Mouse (Mus musculus) heart, adult 2 months (tissue): ENCODE results near the gene Tmem167b. TPM values are rescaled to one million over a fixed set of nuclear protein-coding genes. Genes with fewer than 3 reads are reported as not detected.

ENCODE experiments used
- DNase-seq, 2 experiments: peaks; one replicate each; pipeline ENCODE4 v3.0.0; 2021
- H3K27ac ChIP-seq: fragments of 200-600 bp; 2 replicates; pipeline ENCODE4 v1.8.1; 2022
- H3K27me3 ChIP-seq: fragments of 200-500 bp; 2 replicates; pipeline ENCODE4 v1.6.1; 2012; ENCODE audit warnings: mild to moderate bottlenecking, low read length, inconsistent platforms, mixed read lengths; ENCODE audit not compliant: control insufficient read depth, insufficient read depth
- H3K36me3 ChIP-seq: fragments of 200-500 bp; 2 replicates; pipeline ENCODE4 v1.6.1; 2012; ENCODE audit warnings: low read length, inconsistent platforms; ENCODE audit not compliant: control insufficient read depth, insufficient read depth
- H3K4me1 ChIP-seq: fragments of 200-500 bp; 2 replicates; pipeline ENCODE4 v1.6.1; 2011; ENCODE audit warnings: low read length; ENCODE audit not compliant: control insufficient read depth, insufficient read depth
- H3K4me3 ChIP-seq: fragments of 200-600 bp; 2 replicates; pipeline ENCODE4 v1.8.1; 2022
- H3K79me2 ChIP-seq: fragments of 200-500 bp; replicated peaks from 2 replicates; pipeline ENCODE4 v1.6.1; 2012; ENCODE audit warnings: mild to moderate bottlenecking, inconsistent platforms, low read length, moderate library complexity, mixed read lengths; ENCODE audit not compliant: control insufficient read depth, insufficient read depth
- H3K9ac ChIP-seq: fragments of 200-500 bp; 2 replicates; pipeline ENCODE4 v1.6.1; 2012; ENCODE audit warnings: low read depth, mild to moderate bottlenecking, control low read depth, inconsistent platforms, low read length, mixed read lengths
- CTCF ChIP-seq: fragments of 200-600 bp; IDR thresholded peaks from 2 replicates; pipeline ENCODE4 v1.8.1; 2022; ENCODE audit warnings: antibody characterized with exemption, mild to moderate bottlenecking, moderate library complexity
- EP300 ChIP-seq: fragments of 200-500 bp; IDR thresholded peaks from 2 replicates; pipeline ENCODE4 v1.6.1; 2011; ENCODE audit warnings: low read depth, low read length, control low read depth; ENCODE audit not compliant: insufficient read depth
- POLR2A ChIP-seq: fragments of 200-500 bp; IDR thresholded peaks from 2 replicates; pipeline ENCODE4 v1.6.1; 2011; ENCODE audit warnings: mild to moderate bottlenecking, low read depth, low read length, control low read depth; ENCODE audit not compliant: insufficient read depth
- WGBS: fragments of 180-500 bp; shearing (Covaris S2); methylation state at CpG from one replicate; pipeline ENCODE4 v1.1.7; 2018; 5-methylcytosine and 5-hydroxymethylcytosine counted together
- intact Hi-C: fragments of 180-260 bp; cut with DNase I; formaldehyde crosslinking; loops from one replicate; pipeline ENCODE4 v1.15.1; 2025
- long read RNA-seq: library from polyadenylated mRNA; stranded (forward); transcript quantifications from one replicate; pipeline ENCODE4 v2.0.0, GENCODE M21; 2021
- polyA plus RNA-seq: library from polyadenylated mRNA; depleted of rRNA; stranded (reverse); fragments of >200 nt; gene quantifications from 2 replicates; pipeline ENCODE4 v1.2.3, GENCODE M21; 2012; rRNA removed
- total RNA-seq, 2 experiments: library from RNA; stranded (reverse); gene quantifications; 2 replicates each; pipeline ENCODE4 v1.2.3; 2021

The Tmem167b gene
- total RNA-seq (10 to 100 TPM; 25.5 to 28.4 TPM), polyA plus RNA-seq (6.3 and 8.3 TPM in 2 replicates)
- long read RNA-seq, transcript Tmem167b-201 (3 exons, 2,864 nt) = major isoform, 48 of 55 reads
- long read RNA-seq, partial matches to known transcripts = 5 of 55 reads
- long read RNA-seq, other reads (novel, unspliced or antisense) = 0 of 55 reads

GRCm38 (mm10) chr3:108562133-108562730 is at the start of gene Tmem167b:
TSS of gene Tmem167b (minus strand) at chr3:108562466.
- H3K4me1 ChIP-seq = peaks cover 3% of the 10 kb centered on the region
- DNase-seq = peak; percentile 97 to 98
- peak within 1 kb of the TSS; percentile 99 for H3K27ac ChIP-seq
- no peaks in the 10 kb centered on the region; the same call in 1 of the 2 replicates for H3K79me2 ChIP-seq
- TF ChIP-seq POLR2A = peak; percentile 84
- 0 out of 2 replicates have a peak, but pooled peaks have one; percentile 7 for TF ChIP-seq CTCF
- peak; percentile 97 for TF ChIP-seq EP300
- peak within 1 kb of the TSS; percentile 99 for H3K9ac ChIP-seq
- intact Hi-C loops = loop anchor here (1.0 to 10.0 kb wide), 6 partner anchors 29 to 353 kb away; partner anchors contain the start of genes Atxn7l2, Prpf38b, Sars and Wdr47
- H3K4me3 ChIP-seq = peak within 1 kb of the TSS; percentile 97
- under 1% methylated on average over 44 of the region's 45 CpGs for WGBS
- H3K27me3 ChIP-seq = no peaks in the 10 kb centered on the region
- peaks cover 3% of the 10 kb centered on the region for H3K36me3 ChIP-seq

DNA sequence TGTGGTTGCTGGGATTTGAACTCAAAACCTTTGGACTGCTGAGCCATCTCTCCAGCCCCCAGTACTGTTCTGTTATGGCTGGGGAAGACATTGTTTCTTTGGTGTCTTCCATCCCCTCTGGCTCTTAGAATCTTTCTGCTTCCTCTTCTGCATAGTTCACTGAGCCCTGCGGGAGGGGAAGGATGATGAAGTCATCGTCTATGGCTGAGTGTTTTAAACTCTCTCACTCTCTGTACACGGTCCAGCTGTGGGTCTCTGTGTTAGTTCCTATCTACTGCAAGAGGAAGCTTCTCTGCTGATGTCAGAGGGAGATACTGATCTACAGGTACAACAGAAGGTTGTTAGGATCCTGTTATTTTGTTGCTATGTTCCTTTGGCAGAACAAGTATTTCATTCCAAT is 46.6 kb upstream of the Tmem167b start:
- Histone ChIP-seq H3K27me3 (no peaks in the 10 kb centered on the region), H3K36me3 (no peaks in the 10 kb centered on the region), H3K27ac (no peak overlapping the region), H3K79me2 (0 out of 2 replicates have a peak, but pooled peaks cover 1% of the 10 kb centered on the region), H3K4me3 (no peak overlapping the region), H3K4me1 (no peaks in the 10 kb centered on the region), H3K9ac (no peak overlapping the region)
- intact Hi-C loops = no loop called here
- TF ChIP-seq EP300 (no peak), CTCF (no peak), POLR2A (no peak)
- 24% methylated on average over 3 of the region's 3 CpGs for WGBS
- DNase-seq = peak in 1 of 2 experiments; percentile 4

- peak overlapping the region; percentile 97 for H3K4me3 ChIP-seq
- no peak for DNase-seq
- no peaks in the 10 kb centered on the region for H3K4me1 ChIP-seq
- intact Hi-C loops = loop anchor here (1.0 to 5.0 kb wide), 3 partner anchors 21 to 60 kb away; partner anchors contain the start of genes Clcc1, Taf13 and Tmem167b
- H3K79me2 ChIP-seq = no peaks in the 10 kb centered on the region
- TF ChIP-seq CTCF (no peak), POLR2A (no peak), EP300 (no peak)
- peak overlapping the region; percentile 84 for H3K27ac ChIP-seq
- no peaks in the 10 kb centered on the region for H3K27me3 ChIP-seq
- H3K36me3 ChIP-seq = no peaks in the 10 kb centered on the region
- under 1% methylated on average over 61 of the region's 61 CpGs for WGBS
- peak overlapping the region; percentile 86 for H3K9ac ChIP-seq
These were observed 29.6 kb upstream of the Tmem167b start for GRCm38 (mm10) chr3:108591530-108592522.

DNA sequence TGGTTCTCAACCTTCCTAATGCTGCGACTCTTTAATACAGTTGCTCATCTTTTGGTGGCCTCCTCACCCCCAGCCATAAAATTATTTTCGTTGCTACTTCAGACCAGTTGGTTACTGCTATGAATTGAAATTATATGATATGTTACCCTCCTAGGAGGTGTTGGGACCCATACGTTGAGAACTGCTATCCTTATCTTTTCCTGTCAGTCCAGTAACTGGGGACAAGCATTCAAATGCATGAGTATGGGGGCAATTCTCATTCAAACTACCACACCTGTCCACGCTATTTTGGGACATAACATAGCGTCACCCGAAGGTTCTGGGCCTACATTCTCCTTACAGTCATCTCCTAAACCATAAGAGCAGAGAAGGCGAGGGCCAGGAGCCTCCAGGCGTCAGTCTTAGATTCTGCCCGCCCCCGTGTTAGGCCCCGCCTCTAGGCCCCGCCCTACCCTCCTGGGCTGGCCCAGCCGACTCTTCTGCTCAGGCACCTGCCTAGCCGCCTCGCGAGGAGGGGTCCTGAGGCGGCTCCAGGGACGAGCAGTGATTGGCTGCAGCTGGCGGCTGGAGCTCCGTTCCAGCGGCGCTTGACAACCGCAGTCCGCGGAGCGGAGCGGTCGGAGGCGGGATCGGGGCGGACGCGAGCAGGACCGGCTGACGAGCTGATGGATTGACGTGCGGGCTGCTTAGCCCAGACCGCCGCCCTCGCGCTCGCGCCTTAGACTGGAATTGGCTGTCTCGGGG is 28.7 kb upstream of the Tmem167b start, which contains the start of gene Wdr47:
TSS of gene Wdr47 (plus strand) at position 494 of the 744 bp plus-strand sequence.
- intact Hi-C loops = loop anchor here (1.0 to 5.0 kb wide), 3 partner anchors 20 to 61 kb away; partner anchors contain the start of genes Clcc1, Taf13 and Tmem167b
- H3K9ac ChIP-seq = peak within 1 kb of the TSS; percentile 86
- WGBS = 4% methylated on average over 44 of the region's 44 CpGs

GRCm38 (mm10) chr3:108588446-108588845 is 26.2 kb upstream of the Tmem167b start:
- no peak overlapping the region for H3K9ac ChIP-seq
- no peaks in the 10 kb centered on the region for H3K36me3 ChIP-seq
- intact Hi-C loops = no loop called here
- no peak for TF ChIP-seq CTCF
- TF ChIP-seq POLR2A = no peak
- TF ChIP-seq EP300 = no peak
- H3K4me1 ChIP-seq = no peaks in the 10 kb centered on the region
- no peak overlapping the region for H3K4me3 ChIP-seq
- no peak for DNase-seq
- no peak overlapping the region for H3K27ac ChIP-seq
- no peaks in the 10 kb centered on the region for H3K27me3 ChIP-seq
- 59% methylated on average over 2 of the region's 2 CpGs for WGBS
- H3K79me2 ChIP-seq = no peaks in the 10 kb centered on the region

More for the DNA sequence above, 28.7 kb upstream of the Tmem167b start, which contains the start of gene Wdr47:
- peak; percentile 96 to 97 for DNase-seq
- Histone ChIP-seq H3K4me1 (no peaks in the 10 kb centered on the region), H3K4me3 (peak within 1 kb of the TSS; percentile 97), H3K27ac (peak within 1 kb of the TSS; percentile 84), H3K27me3 (no peaks in the 10 kb centered on the region), H3K36me3 (no peaks in the 10 kb centered on the region), H3K79me2 (no peaks in the 10 kb centered on the region)
- peak; percentile 63 for TF ChIP-seq POLR2A
- TF ChIP-seq CTCF = peak; percentile 45
- no peak for TF ChIP-seq EP300
